Mouse (Mus musculus): ENCODE results near the gene Lamb3. TPM values are rescaled to one million over a fixed set of nuclear protein-coding genes. Genes with fewer than 3 reads are reported as not detected.
A peak's percentile ranks its signal among the peaks of the same experiment; 100 is the strongest.

The Lamb3 gene
- total and polyA plus RNA-seq, 3 experiments, result 10.1 to 14.6 (median 12.3) TPM

DNA sequence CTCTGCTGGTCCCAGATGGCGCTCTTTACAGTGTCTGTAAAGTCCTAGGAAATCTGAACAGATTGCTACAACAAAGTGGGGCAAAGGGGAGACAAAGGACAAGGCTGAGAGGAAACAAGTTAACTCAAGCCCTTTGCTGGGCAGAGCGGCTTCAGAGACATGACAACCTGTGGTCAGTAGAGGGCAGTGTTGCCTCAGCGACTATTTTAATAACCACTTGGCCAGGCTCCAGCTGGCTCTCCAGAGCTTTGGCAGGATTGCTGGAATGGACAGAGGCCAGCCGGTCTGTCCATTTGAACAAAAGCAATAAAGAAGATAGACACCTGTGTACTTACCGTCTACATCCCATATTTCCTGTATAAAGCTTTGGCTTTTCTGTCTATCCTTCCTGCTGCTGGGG, 178.6 kb downstream of the Lamb3 start:
- DNase-seq (ENCODE audit: extremely low read depth), result peak; percentile 48
- Histone ChIP-seq H3K4me1 (ENCODE audit: control insufficient read depth in 1 of 2, insufficient read depth in 2 of 2) (peaks cover 0 to 5% of the 10 kb centered on the region in 2 experiments; a peak in 2 of 4 replicates), H3K9me3 (replicated peaks; ENCODE audit: low read length) (no peaks in the 10 kb centered on the region), H3K9ac (ENCODE audit: insufficient read depth, low read depth) (no peak overlapping the region), H3K27me3 (replicated peaks) (peaks cover 43% of the 10 kb centered on the region), H3K27ac (ENCODE audit: insufficient read depth, low read depth) (no peak overlapping the region), H3K4me3 (replicated peaks in 1 of 3; ENCODE audit: low read depth in 2 of 3, low read length in 2 of 3, poor library complexity in 1 of 3) (no peak overlapping the region), H3K4me2 (ENCODE audit: insufficient read depth, low read depth, poor library complexity, severe bottlenecking) (no peak overlapping the region), H3K36me3 (replicated peaks in 1 of 2; ENCODE audit: control insufficient read depth in 1 of 2, insufficient read depth in 1 of 2, low read length in 1 of 2) (no peaks in the 10 kb centered on the region), H3K79me2 (replicated peaks; ENCODE audit: control insufficient read depth, extremely low read depth, insufficient read depth, poor library complexity, severe bottlenecking) (no peaks in the 10 kb centered on the region)
- in situ Hi-C loops (cut with MboI; ENCODE audit: low pct_ligation_motif_present, low pct_unique_long_range_greater_than_20kb, low sequenced_read_pairs) (no loop called here), dilution Hi-C loops (cut with MboI; ENCODE audit: extremely low pct_ligation_motif_present, extremely low pct_unique_long_range_greater_than_20kb, low sequenced_read_pairs) (no loop called here)
- TF ChIP-seq SMC3 (IDR thresholded peaks at IDR 0.05; ENCODE audit: low read depth, low read length) (peak; percentile 35), CTCF (conservative IDR thresholded peaks at IDR 0.05 in 1 of 2, IDR thresholded peaks at IDR 0.05 in 1 of 2; ENCODE audit: low read depth in 2 of 2, low read length in 2 of 2) (peak; percentile 65 to 83), MAZ (IDR thresholded peaks at IDR 0.05; ENCODE audit: low read depth, low read length) (no peak), ELF1 (IDR thresholded peaks at IDR 0.05; ENCODE audit: low read depth, low read length) (no peak), RAD21 (IDR thresholded peaks at IDR 0.05; ENCODE audit: low read depth, low read length) (peak; percentile 80)

DNA sequence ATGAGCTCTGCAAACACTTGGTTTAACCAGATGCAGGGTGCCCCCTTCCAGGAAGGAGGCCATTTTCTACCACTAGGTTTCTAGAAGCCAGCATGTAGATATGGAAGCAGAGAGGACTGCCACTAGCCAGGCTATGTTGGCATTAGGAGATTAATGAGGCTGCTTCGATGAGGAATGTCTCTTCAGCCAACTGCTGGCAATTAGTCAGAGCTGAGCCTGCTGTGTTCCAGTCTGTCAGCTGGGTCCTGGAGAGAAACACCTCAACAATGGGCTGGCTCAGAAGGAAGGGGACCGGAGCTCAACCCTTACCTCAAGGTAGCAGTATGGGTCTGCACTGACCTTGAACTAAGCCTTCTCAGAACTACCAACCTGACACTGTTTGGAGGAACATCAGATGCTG, 179.7 kb downstream of the Lamb3 start:
- dilution Hi-C loops (cut with MboI; ENCODE audit: extremely low pct_ligation_motif_present, extremely low pct_unique_long_range_greater_than_20kb, low sequenced_read_pairs) (no loop called here), in situ Hi-C loops (cut with MboI; ENCODE audit: low pct_ligation_motif_present, low pct_unique_long_range_greater_than_20kb, low sequenced_read_pairs) (no loop called here)
- no peak overlapping the region for H3K4me2 ChIP-seq (ENCODE audit: insufficient read depth, low read depth, poor library complexity, severe bottlenecking)
- no peaks in the 10 kb centered on the region for H3K9me3 ChIP-seq (replicated peaks; ENCODE audit: low read length)
- H3K4me1 ChIP-seq (ENCODE audit: control insufficient read depth in 1 of 2, insufficient read depth in 2 of 2), result peaks cover 0 to 5% of the 10 kb centered on the region in 2 experiments; a peak in 2 of 4 replicates
- no peak for DNase-seq (ENCODE audit: extremely low read depth)
- no peaks in the 10 kb centered on the region for H3K36me3 ChIP-seq (replicated peaks in 1 of 2; ENCODE audit: control insufficient read depth in 1 of 2, insufficient read depth in 1 of 2, low read length in 1 of 2)
- no peak overlapping the region for H3K9ac ChIP-seq (ENCODE audit: insufficient read depth, low read depth)
- H3K27ac ChIP-seq (ENCODE audit: insufficient read depth, low read depth), result no peak overlapping the region
- H3K4me3 ChIP-seq (replicated peaks in 1 of 3; ENCODE audit: low read depth in 2 of 3, low read length in 2 of 3, poor library complexity in 1 of 3), result no peak overlapping the region
- peaks cover 41% of the 10 kb centered on the region for H3K27me3 ChIP-seq (replicated peaks)
- no peak for TF ChIP-seq ZMIZ1 (IDR thresholded peaks at IDR 0.05; ENCODE audit: low read depth, low read length)
- TF ChIP-seq NRF1 (IDR thresholded peaks at IDR 0.05; ENCODE audit: low read depth, low read length), result no peak
- TF ChIP-seq ELF1 (IDR thresholded peaks at IDR 0.05; ENCODE audit: low read depth, low read length), result no peak
- no peak for TF ChIP-seq JUND (conservative IDR thresholded peaks at IDR 0.05; ENCODE audit: low read depth, low read length)
- TF ChIP-seq EP300 (IDR thresholded peaks at IDR 0.05; ENCODE audit: low read length), result no peak
- no peak for TF ChIP-seq ZKSCAN1 (IDR thresholded peaks at IDR 0.05; ENCODE audit: borderline replicate concordance, low read depth, low read length)
- no peak for TF ChIP-seq POLR2AphosphoS2 (IDR thresholded peaks at IDR 0.05; ENCODE audit: low read depth, low read length)
- TF ChIP-seq PAX5 (IDR thresholded peaks at IDR 0.05; ENCODE audit: low read length), result no peak
- no peak for TF ChIP-seq RAD21 (IDR thresholded peaks at IDR 0.05; ENCODE audit: low read depth, low read length)
- H3K79me2 ChIP-seq (replicated peaks; ENCODE audit: control insufficient read depth, extremely low read depth, insufficient read depth, poor library complexity, severe bottlenecking), result no peaks in the 10 kb centered on the region

DNA sequence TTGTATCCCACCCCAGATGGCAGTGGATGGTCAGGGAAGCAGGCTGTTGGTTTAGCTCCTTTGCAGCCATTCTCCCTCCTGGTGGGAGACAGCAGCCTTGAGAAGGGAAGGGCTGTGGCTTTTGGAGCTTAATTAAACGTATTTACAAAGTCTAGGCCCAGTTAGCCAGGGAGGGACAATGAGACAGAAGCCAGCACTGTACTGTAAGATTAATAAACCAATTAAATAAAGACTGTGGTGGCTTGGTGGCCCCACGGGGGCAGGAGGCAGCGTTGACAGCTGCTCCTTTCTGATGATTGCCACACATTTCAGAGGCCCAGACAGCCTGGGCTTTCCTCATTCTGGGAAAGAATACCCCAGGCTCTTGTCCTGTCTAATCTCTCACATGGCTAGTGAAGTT, 182.0 kb downstream of the Lamb3 start:
- Histone ChIP-seq H3K79me2 (replicated peaks; ENCODE audit: control insufficient read depth, extremely low read depth, insufficient read depth, poor library complexity, severe bottlenecking) (no peaks in the 10 kb centered on the region), H3K4me2 (ENCODE audit: insufficient read depth, low read depth, poor library complexity, severe bottlenecking) (no peak overlapping the region)

More for the DNA sequence above, 182.0 kb downstream of the Lamb3 start:
- TF ChIP-seq MAZ (IDR thresholded peaks at IDR 0.05; ENCODE audit: low read depth, low read length), result no peak
- no peak for TF ChIP-seq JUN (IDR thresholded peaks at IDR 0.05; ENCODE audit: insufficient read depth, low read depth, low read length)
- no peak for TF ChIP-seq MAFK (IDR thresholded peaks at IDR 0.05; ENCODE audit: insufficient replicate concordance, low read length)
- no peak for TF ChIP-seq ETS1 (conservative IDR thresholded peaks at IDR 0.05; ENCODE audit: low read depth, low read length)
- TF ChIP-seq ZC3H11A (IDR thresholded peaks at IDR 0.05; ENCODE audit: low read depth, low read length), result no peak
- no peak for TF ChIP-seq E2F4 (IDR thresholded peaks at IDR 0.05; ENCODE audit: insufficient replicate concordance, low read depth, low read length)
- TF ChIP-seq TCF12 (IDR thresholded peaks at IDR 0.05; ENCODE audit: low read depth, low read length), result no peak
- TF ChIP-seq HCFC1 (IDR thresholded peaks at IDR 0.05; ENCODE audit: low read depth, low read length), result no peak
- TF ChIP-seq POLR2A (IDR thresholded peaks at IDR 0.05; ENCODE audit: low read depth, low read length), result no peak
- TF ChIP-seq KAT2A (IDR thresholded peaks at IDR 0.05; ENCODE audit: insufficient replicate concordance, low read length), result no peak
- no peak for TF ChIP-seq ZNF384 (IDR thresholded peaks at IDR 0.05; ENCODE audit: low read depth, low read length)
- TF ChIP-seq SIN3A (IDR thresholded peaks at IDR 0.05; ENCODE audit: low read length), result no peak
- H3K9me3 ChIP-seq (replicated peaks; ENCODE audit: low read length), result no peaks in the 10 kb centered on the region
- no peak overlapping the region for H3K4me3 ChIP-seq (replicated peaks in 1 of 3; ENCODE audit: low read depth in 2 of 3, low read length in 2 of 3, poor library complexity in 1 of 3)
- no peak overlapping the region for H3K27ac ChIP-seq (ENCODE audit: insufficient read depth, low read depth)
- dilution Hi-C loops (cut with MboI; ENCODE audit: extremely low pct_ligation_motif_present, extremely low pct_unique_long_range_greater_than_20kb, low sequenced_read_pairs) (no loop called here), in situ Hi-C loops (cut with MboI; ENCODE audit: low pct_ligation_motif_present, low pct_unique_long_range_greater_than_20kb, low sequenced_read_pairs) (no loop called here)
- no peak for DNase-seq (ENCODE audit: extremely low read depth)
- peaks cover 0 to 5% of the 10 kb centered on the region in 2 experiments; a peak in 1 of 4 replicates for H3K4me1 ChIP-seq (ENCODE audit: control insufficient read depth in 1 of 2, insufficient read depth in 2 of 2)
- H3K27me3 ChIP-seq (replicated peaks), result peaks cover 44% of the 10 kb centered on the region
- no peaks in the 10 kb centered on the region for H3K36me3 ChIP-seq (replicated peaks in 1 of 2; ENCODE audit: control insufficient read depth in 1 of 2, insufficient read depth in 1 of 2, low read length in 1 of 2)
- H3K9ac ChIP-seq (ENCODE audit: insufficient read depth, low read depth), result no peak overlapping the region

Measured in CH12.LX (cell line).